Mouse (Mus musculus): ENCODE measurements around the gene Usp17lc. TPM values are rescaled to one million over a fixed set of nuclear protein-coding genes. Genes with fewer than 3 reads are reported as not detected.
"Not testable (repeated sequence)": the region's sequence is repeated elsewhere in the genome, so short reads cannot be mapped to it uniquely, and the experiment has no call there.

Gene Usp17lc
- not detected for total RNA-seq (2021)
- long read RNA-seq, experiment 1, result 0 reads
- long read RNA-seq, experiment 2, result 0 reads

GRCm38 (mm10) chr7:103414772-103415171 lies at the start of gene Usp17lc:
Gene Usp17lc (plus strand): TSS chr7:103415072.
- DNase-seq (ENCODE audit: low spot score in 2 of 2), result not testable (repeated sequence)

- DNase-seq (ENCODE audit: low spot score in 2 of 2), result no peak
These were observed 28.8 kb upstream of the Usp17lc start, which contains the start of gene Olfr603 for GRCm38 (mm10) chr7:103386077-103386476. Gene Olfr603 (minus strand): TSS chr7:103386177.

- DNase-seq (ENCODE audit: low spot score in 2 of 2), result no peak
These were observed 17.1 kb upstream of the Usp17lc start for GRCm38 (mm10) chr7:103397758-103398157.

- no peak for DNase-seq (ENCODE audit: low spot score in 2 of 2)
These were observed 15.9 kb upstream of the Usp17lc start for GRCm38 (mm10) chr7:103398981-103399380.

GRCm38 (mm10) chr7:103406521-103407055 lies 8.3 kb upstream of the Usp17lc start:
- not testable (repeated sequence) for DNase-seq (ENCODE audit: low spot score in 2 of 2)

GRCm38 (mm10) chr7:103445339-103445738 lies 30.5 kb downstream of the Usp17lc start, which contains the start of gene Olfr605:
Gene Olfr605 (minus strand): TSS chr7:103445439.
- no peak for DNase-seq (ENCODE audit: low spot score in 2 of 2)

GRCm38 (mm10) chr7:103448746-103449145 lies 33.9 kb downstream of the Usp17lc start, which contains the start of gene Olfr606:
Gene Olfr606 (plus strand): TSS chr7:103449046.
- DNase-seq (ENCODE audit: low spot score in 2 of 2), result no peak

GRCm38 (mm10) chr7:103460590-103460989 lies 45.7 kb downstream of the Usp17lc start:
- no peak for DNase-seq (ENCODE audit: low spot score in 2 of 2)

Small RNAs within 50 kb of the gene (microRNA-seq; reads per million reads assigned to microRNA genes)
- gene Gm25774, result 0 reads per million in 2 experiments

Other genes starting within 250 kb of the Usp17lc start
- gene Olfr591, start 236.7 kb upstream of the Usp17lc start, total RNA-seq (2021), result not detected
- not detected for gene Olfr592, start 230.3 kb upstream of the Usp17lc start, total RNA-seq (2021)
- gene Olfr593, start 203.2 kb upstream of the Usp17lc start, total RNA-seq (2021), result not detected
- gene Olfr594, start 198.1 kb upstream of the Usp17lc start, total RNA-seq (2021), result not detected
- not detected for gene Usp17ld, start 162.6 kb upstream of the Usp17lc start, total RNA-seq (2021)
- not detected for gene Olfr596, start 109.4 kb upstream of the Usp17lc start, total RNA-seq (2021)
- not detected for gene Olfr597, start 98.8 kb upstream of the Usp17lc start, total RNA-seq (2021)
- gene Olfr598, start 91.5 kb upstream of the Usp17lc start, total RNA-seq (2021), result not detected
- not detected for gene Olfr599, start 79.2 kb upstream of the Usp17lc start, total RNA-seq (2021)
- gene Olfr600, start 65.4 kb upstream of the Usp17lc start, total RNA-seq (2021), result not detected
- gene Olfr601, start 52.4 kb upstream of the Usp17lc start, total RNA-seq (2021), result not detected
- gene Olfr603, start 28.9 kb upstream of the Usp17lc start, total RNA-seq (2021), result not detected
- gene Olfr605, start 30.4 kb downstream of the Usp17lc start, total RNA-seq (2021), result not detected
- not detected for gene Olfr606, start 34.0 kb downstream of the Usp17lc start, total RNA-seq (2021)
- gene Olfr607, start 49.1 kb downstream of the Usp17lc start, total RNA-seq (2021), result not detected
- gene Olfr608, start 54.8 kb downstream of the Usp17lc start, total RNA-seq (2021), result not detected
- gene Olfr609, start 83.0 kb downstream of the Usp17lc start, total RNA-seq (2021), result not detected
- gene Olfr610, start 97.0 kb downstream of the Usp17lc start, total RNA-seq (2021), result not detected
- not detected for gene Olfr611, start 105.8 kb downstream of the Usp17lc start, total RNA-seq (2021)
- gene Olfr612, start 127.6 kb downstream of the Usp17lc start, total RNA-seq (2021), result not detected
- not detected for gene Olfr613, start 133.0 kb downstream of the Usp17lc start, total RNA-seq (2021)
- gene Olfr615, start 141.0 kb downstream of the Usp17lc start, total RNA-seq (2021), result not detected
- not detected for gene Olfr616, start 154.1 kb downstream of the Usp17lc start, total RNA-seq (2021)
- not detected for gene Olfr617, start 158.0 kb downstream of the Usp17lc start, total RNA-seq (2021)
- gene Olfr618, start 175.0 kb downstream of the Usp17lc start, total RNA-seq (2021), result not detected
- not detected for gene Olfr619, start 185.5 kb downstream of the Usp17lc start, total RNA-seq (2021)
- not detected for gene Olfr620, start 197.5 kb downstream of the Usp17lc start, total RNA-seq (2021)
- not detected for gene Olfr622, start 227.6 kb downstream of the Usp17lc start, total RNA-seq (2021)
- gene Olfr623, start 248.6 kb downstream of the Usp17lc start, total RNA-seq (2021), result not detected